Mouse (Mus musculus) testis, adult 2 months (tissue): ENCODE results near the gene Kcnmb3.

ENCODE experiments used
- CTCF ChIP-seq: fragments of 200-500 bp; IDR thresholded peaks from 2 replicates; pipeline ENCODE4 v1.5.1; 2012; ENCODE audit warnings: low read depth, mild to moderate bottlenecking, inconsistent platforms, low read length, moderate library complexity; ENCODE audit not compliant: control insufficient read depth, insufficient read depth, insufficient replicate concordance
- POLR2A ChIP-seq: fragments of 200-500 bp; IDR thresholded peaks from 2 replicates; pipeline ENCODE4 v1.6.1; 2012; ENCODE audit warnings: low read depth, mild to moderate bottlenecking, inconsistent platforms, low read length, moderate library complexity; ENCODE audit not compliant: control insufficient read depth

DNA sequence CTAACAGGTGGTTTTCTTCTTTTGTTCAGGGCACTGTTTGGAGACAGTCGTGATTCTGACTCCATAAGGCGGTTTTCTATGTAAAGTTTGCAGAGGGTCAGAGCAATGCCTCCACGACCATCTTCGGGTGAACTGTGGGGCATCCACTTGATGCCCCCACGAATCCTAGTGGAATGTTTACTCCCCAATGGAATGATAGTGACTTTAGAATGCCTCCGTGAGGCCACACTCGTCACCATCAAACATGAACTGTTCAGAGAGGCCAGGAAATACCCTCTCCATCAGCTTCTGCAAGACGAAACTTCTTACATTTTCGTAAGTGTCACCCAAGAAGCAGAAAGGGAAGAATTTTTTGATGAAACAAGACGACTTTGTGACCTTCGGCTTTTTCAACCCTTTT, 55.9 kb downstream of the Kcnmb3 start:
- TF ChIP-seq POLR2A (no peak), CTCF (no peak)
